Mouse (Mus musculus) layer of hippocampus, adult 9-11 months (tissue): ENCODE results near the gene Matn3.

Experiments used
- DNase-seq: peaks from one replicate; pipeline ENCODE4 v3.0.0; 2022

Matn3 gene

GRCm38 (mm10) chr12:8947714-8948464, at the start of gene Matn3:
Gene Matn3 (plus strand): TSS chr12:8947929.
- DNase-seq, result peak; percentile 17

GRCm38 (mm10) chr12:8898879-8899785, 48.6 kb upstream of the Matn3 start:
- no peak for DNase-seq

- no peak for DNase-seq
Measured at GRCm38 (mm10) chr12:8900107-8900698, 47.5 kb upstream of the Matn3 start.

GRCm38 (mm10) chr12:8900919-8901663, 46.6 kb upstream of the Matn3 start:
- DNase-seq, result no peak

GRCm38 (mm10) chr12:8901934-8902333, 45.8 kb upstream of the Matn3 start:
- DNase-seq, result no peak

GRCm38 (mm10) chr12:8902479-8902878, 45.2 kb upstream of the Matn3 start:
- DNase-seq, result no peak

GRCm38 (mm10) chr12:8912860-8913685, 34.7 kb upstream of the Matn3 start:
- DNase-seq, result no peak

- DNase-seq, result no peak
Measured at GRCm38 (mm10) chr12:8913701-8914340, 33.9 kb upstream of the Matn3 start.

- DNase-seq, result peak; percentile 30
Measured at GRCm38 (mm10) chr12:8916378-8916777, 31.4 kb upstream of the Matn3 start.

- no peak for DNase-seq
Measured at GRCm38 (mm10) chr12:8919231-8919630, 28.5 kb upstream of the Matn3 start.

GRCm38 (mm10) chr12:8920996-8921393, 26.7 kb upstream of the Matn3 start:
- no peak for DNase-seq

GRCm38 (mm10) chr12:8921394-8922368, 26.0 kb upstream of the Matn3 start, which contains the start of gene Laptm4a:
Gene Laptm4a (plus strand): TSS chr12:8921664.
- peak; percentile 99 for DNase-seq

- peak; percentile 32 for DNase-seq
Measured at GRCm38 (mm10) chr12:8922369-8923124, 25.2 kb upstream of the Matn3 start.

GRCm38 (mm10) chr12:8923125-8923410, 24.7 kb upstream of the Matn3 start:
- DNase-seq, result no peak

GRCm38 (mm10) chr12:8923603-8924002, 24.1 kb upstream of the Matn3 start:
- DNase-seq, result no peak

- no peak for DNase-seq
Measured at GRCm38 (mm10) chr12:8927652-8928051, 20.1 kb upstream of the Matn3 start.

- DNase-seq, result no peak
Measured at GRCm38 (mm10) chr12:8928766-8929165, 19.0 kb upstream of the Matn3 start.

- DNase-seq, result no peak
Measured at GRCm38 (mm10) chr12:8931083-8931482, 16.6 kb upstream of the Matn3 start.

- DNase-seq, result no peak
Measured at GRCm38 (mm10) chr12:8935349-8935748, 12.4 kb upstream of the Matn3 start.
